Mouse (Mus musculus): ENCODE measurements around the gene Mtss1l. TPM values are rescaled to one million over a fixed set of nuclear protein-coding genes. Genes with fewer than 3 reads are reported as not detected.
"Not testable (repeated sequence)": the region's sequence is repeated elsewhere in the genome, so short reads cannot be mapped to it uniquely, and the experiment has no call there.

The Mtss1l gene
- polyA plus RNA-seq, 1 experiment from 2014 or later, result 22.5 TPM

- WGBS, result 83% methylated on average over 7 of the region's 7 CpGs
- no peaks in the 10 kb centered on the region for H3K27me3 ChIP-seq
These were observed 51.2 kb downstream of the Mtss1l start for GRCm38 (mm10) chr8:110772452-110772851.

GRCm38 (mm10) chr8:110774047-110774446 is 52.8 kb downstream of the Mtss1l start:
- no peak for ATAC-seq (replicated peaks)
- no peaks in the 10 kb centered on the region for H3K36me3 ChIP-seq
- H3K4me1 ChIP-seq, result no peaks in the 10 kb centered on the region
- no peaks in the 10 kb centered on the region for H3K27me3 ChIP-seq
- H3K9ac ChIP-seq (replicated peaks), result no peak overlapping the region
- H3K4me3 ChIP-seq, result no peak overlapping the region
- H3K4me2 ChIP-seq (replicated peaks), result no peak overlapping the region
- no peak overlapping the region for H3K27ac ChIP-seq (replicated peaks)
- H3K9me3 ChIP-seq, result no peaks in the 10 kb centered on the region
- WGBS, result 89% methylated on average over 3 of the region's 3 CpGs

More at GRCm38 (mm10) chr8:110772452-110772851, 51.2 kb downstream of the Mtss1l start:
- H3K9me3 ChIP-seq, result no peaks in the 10 kb centered on the region
- no peak for ATAC-seq (replicated peaks)
- H3K4me3 ChIP-seq, result no peak overlapping the region
- H3K36me3 ChIP-seq, result no peaks in the 10 kb centered on the region
- no peak overlapping the region for H3K27ac ChIP-seq (replicated peaks)
- no peak overlapping the region for H3K9ac ChIP-seq (replicated peaks)
- no peaks in the 10 kb centered on the region for H3K4me1 ChIP-seq
- H3K4me2 ChIP-seq (replicated peaks), result no peak overlapping the region

- ATAC-seq (replicated peaks), result no peak
- Histone ChIP-seq H3K9ac (replicated peaks) (no peak overlapping the region), H3K36me3 (no peaks in the 10 kb centered on the region), H3K4me2 (replicated peaks) (no peak overlapping the region), H3K4me3 (no peak overlapping the region), H3K4me1 (no peaks in the 10 kb centered on the region), H3K9me3 (no peaks in the 10 kb centered on the region), H3K27ac (replicated peaks) (no peak overlapping the region), H3K27me3 (no peaks in the 10 kb centered on the region)
- 89% methylated on average over 6 of the region's 6 CpGs for WGBS
These were observed 53.4 kb downstream of the Mtss1l start for GRCm38 (mm10) chr8:110774725-110775124.

GRCm38 (mm10) chr8:110775316-110775715 is 54.0 kb downstream of the Mtss1l start:
- Histone ChIP-seq H3K27ac (replicated peaks) (no peak overlapping the region), H3K4me1 (no peaks in the 10 kb centered on the region), H3K4me2 (replicated peaks) (no peak overlapping the region), H3K36me3 (no peaks in the 10 kb centered on the region), H3K27me3 (no peaks in the 10 kb centered on the region), H3K9me3 (no peaks in the 10 kb centered on the region), H3K4me3 (no peak overlapping the region), H3K9ac (replicated peaks) (no peak overlapping the region)
- ATAC-seq (replicated peaks), result no peak
- WGBS, result 77% methylated on average over 8 of the region's 8 CpGs

- Histone ChIP-seq H3K36me3 (no peaks in the 10 kb centered on the region), H3K9me3 (no peaks in the 10 kb centered on the region), H3K27ac (replicated peaks) (no peak overlapping the region), H3K9ac (replicated peaks) (no peak overlapping the region), H3K4me3 (no peak overlapping the region), H3K4me2 (replicated peaks) (no peak overlapping the region), H3K27me3 (no peaks in the 10 kb centered on the region), H3K4me1 (no peaks in the 10 kb centered on the region)
- ATAC-seq (replicated peaks), result no peak
- WGBS, result 77% methylated on average over 3 of the region's 3 CpGs
These were observed 54.4 kb downstream of the Mtss1l start for GRCm38 (mm10) chr8:110775721-110776120.

GRCm38 (mm10) chr8:110776335-110776734 is 55.1 kb downstream of the Mtss1l start:
- no peaks in the 10 kb centered on the region for H3K9me3 ChIP-seq
- no peaks in the 10 kb centered on the region for H3K4me1 ChIP-seq

GRCm38 (mm10) chr8:110779924-110780718 is 58.8 kb downstream of the Mtss1l start:
- no peak overlapping the region for H3K27ac ChIP-seq (replicated peaks)
- no peak overlapping the region for H3K4me2 ChIP-seq (replicated peaks)
- 85% methylated on average over 13 of the region's 13 CpGs for WGBS
- no peak overlapping the region for H3K4me3 ChIP-seq
- no peaks in the 10 kb centered on the region for H3K9me3 ChIP-seq
- ATAC-seq (replicated peaks), result no peak
- no peaks in the 10 kb centered on the region for H3K36me3 ChIP-seq
- H3K9ac ChIP-seq (replicated peaks), result no peak overlapping the region
- H3K27me3 ChIP-seq, result no peaks in the 10 kb centered on the region
- no peaks in the 10 kb centered on the region for H3K4me1 ChIP-seq

More at GRCm38 (mm10) chr8:110776335-110776734, 55.1 kb downstream of the Mtss1l start:
- ATAC-seq (replicated peaks), result no peak
- WGBS, result 93% methylated on average over 3 of the region's 3 CpGs
- Histone ChIP-seq H3K27me3 (no peaks in the 10 kb centered on the region), H3K4me3 (no peak overlapping the region), H3K27ac (replicated peaks) (no peak overlapping the region), H3K4me2 (replicated peaks) (no peak overlapping the region), H3K36me3 (no peaks in the 10 kb centered on the region), H3K9ac (replicated peaks) (no peak overlapping the region)

- 44% methylated on average over 2 of the region's 2 CpGs for WGBS
- no peaks in the 10 kb centered on the region for H3K27me3 ChIP-seq
- no peaks in the 10 kb centered on the region for H3K9me3 ChIP-seq
- H3K9ac ChIP-seq (replicated peaks), result no peak overlapping the region
- H3K27ac ChIP-seq (replicated peaks), result no peak overlapping the region
- no peaks in the 10 kb centered on the region for H3K4me1 ChIP-seq
- H3K4me2 ChIP-seq (replicated peaks), result no peak overlapping the region
- no peaks in the 10 kb centered on the region for H3K36me3 ChIP-seq
- H3K4me3 ChIP-seq, result no peak overlapping the region
- ATAC-seq (replicated peaks), result no peak
These were observed 64.1 kb downstream of the Mtss1l start for GRCm38 (mm10) chr8:110785366-110785765.

GRCm38 (mm10) chr8:110786501-110786900 is 65.2 kb downstream of the Mtss1l start:
- H3K9me3 ChIP-seq; H3K9ac ChIP-seq (replicated peaks); H3K27me3 ChIP-seq; H3K4me2 ChIP-seq (replicated peaks); H3K27ac ChIP-seq (replicated peaks); ATAC-seq (replicated peaks); H3K4me3 ChIP-seq; H3K4me1 ChIP-seq; H3K36me3 ChIP-seq: not testable (repeated sequence)
- WGBS, result 86% methylated on average over 7 of the region's 7 CpGs

GRCm38 (mm10) chr8:110786934-110787333 is 65.7 kb downstream of the Mtss1l start:
- Histone ChIP-seq H3K4me2 (replicated peaks) (no peak overlapping the region), H3K27me3 (no peaks in the 10 kb centered on the region), H3K27ac (replicated peaks) (no peak overlapping the region), H3K9ac (replicated peaks) (no peak overlapping the region), H3K9me3 (no peaks in the 10 kb centered on the region), H3K36me3 (no peaks in the 10 kb centered on the region), H3K4me1 (no peaks in the 10 kb centered on the region), H3K4me3 (no peak overlapping the region)
- WGBS, result 84% methylated on average over 8 of the region's 8 CpGs
- no peak for ATAC-seq (replicated peaks)

GRCm38 (mm10) chr8:110787411-110787954 is 66.2 kb downstream of the Mtss1l start:
- no peak overlapping the region for H3K9ac ChIP-seq (replicated peaks)
- H3K4me3 ChIP-seq, result no peak overlapping the region
- H3K4me2 ChIP-seq (replicated peaks), result no peak overlapping the region
- H3K27me3 ChIP-seq, result no peaks in the 10 kb centered on the region
- H3K9me3 ChIP-seq, result no peaks in the 10 kb centered on the region
- WGBS, result 91% methylated on average over 9 of the region's 9 CpGs
- H3K27ac ChIP-seq (replicated peaks), result no peak overlapping the region
- ATAC-seq (replicated peaks), result no peak
- H3K4me1 ChIP-seq, result no peaks in the 10 kb centered on the region
- no peaks in the 10 kb centered on the region for H3K36me3 ChIP-seq

GRCm38 (mm10) chr8:110788981-110789380 is 67.7 kb downstream of the Mtss1l start:
- H3K36me3 ChIP-seq, result no peaks in the 10 kb centered on the region
- H3K4me1 ChIP-seq, result no peaks in the 10 kb centered on the region
- H3K9ac ChIP-seq (replicated peaks), result no peak overlapping the region
- no peak overlapping the region for H3K4me3 ChIP-seq
- H3K4me2 ChIP-seq (replicated peaks), result no peak overlapping the region
- no peak overlapping the region for H3K27ac ChIP-seq (replicated peaks)
- no peaks in the 10 kb centered on the region for H3K9me3 ChIP-seq
- WGBS, result 69% methylated on average over 12 of the region's 12 CpGs
- no peaks in the 10 kb centered on the region for H3K27me3 ChIP-seq
- ATAC-seq (replicated peaks), result no peak

- Histone ChIP-seq H3K9me3 (no peaks in the 10 kb centered on the region), H3K27ac (replicated peaks) (no peak overlapping the region), H3K4me1 (no peaks in the 10 kb centered on the region), H3K4me3 (no peak overlapping the region), H3K27me3 (no peaks in the 10 kb centered on the region), H3K36me3 (no peaks in the 10 kb centered on the region), H3K9ac (replicated peaks) (no peak overlapping the region), H3K4me2 (replicated peaks) (no peak overlapping the region)
- WGBS, result 54% methylated on average over 12 of the region's 12 CpGs
- ATAC-seq (replicated peaks), result no peak
These were observed 68.3 kb downstream of the Mtss1l start for GRCm38 (mm10) chr8:110789571-110789970.
